Mouse (Mus musculus) stomach, embryonic 16.5 days (tissue): ENCODE measurements at regions not wholly inside any gene's neighbourhood (a gene's known extent, or its start where the extent isn't known, plus 50 kb on each side); places are given as distances from the start of the nearest gene placed in this dataset.
A peak's percentile ranks its signal among the peaks of the same experiment; 100 is the strongest.

ENCODE experiments used
- ATAC-seq: fragments of 200-750 bp; cut with Nextera tagmentation; 2 replicates; pipeline ENCODE4 v1.8.0; 2017; ENCODE audit warnings: moderate number of reproducible peaks, moderate TSS enrichment; ENCODE audit not compliant: insufficient read depth, low FRiP score
- H3K27ac ChIP-seq: fragments of 300-500 bp; sonication (generic); 2 replicates; pipeline ENCODE4 v1.5.1; 2014; ENCODE audit warnings: low read length
- H3K27me3 ChIP-seq: fragments of 300-500 bp; sonication (generic); 2 replicates; pipeline ENCODE4 v1.6.1; 2014; ENCODE audit warnings: low read length, control low read depth, mixed read lengths; ENCODE audit not compliant: control insufficient read depth, insufficient read depth
- H3K36me3 ChIP-seq: fragments of 300-500 bp; sonication (generic); 2 replicates; pipeline ENCODE4 v1.6.1; 2014; ENCODE audit warnings: low read length; ENCODE audit not compliant: control insufficient read depth, insufficient read depth
- H3K4me1 ChIP-seq: fragments of 300-500 bp; sonication (generic); 2 replicates; pipeline ENCODE4 v1.6.1; 2014; ENCODE audit warnings: low read length, control low read depth, mixed read lengths; ENCODE audit not compliant: control insufficient read depth, insufficient read depth
- H3K4me2 ChIP-seq: fragments of 300-500 bp; sonication (generic); 2 replicates; pipeline ENCODE4 v1.6.1; 2014; ENCODE audit warnings: low read depth, low read length, mixed read lengths
- H3K4me3 ChIP-seq: fragments of 300-500 bp; sonication (generic); replicated peaks from 2 replicates; pipeline ENCODE4 v1.5.1; 2014; ENCODE audit warnings: mild to moderate bottlenecking, low read length
- H3K9ac ChIP-seq: fragments of 300-500 bp; sonication (generic); 2 replicates; pipeline ENCODE4 v1.6.1; 2014; ENCODE audit warnings: low read length
- H3K9me3 ChIP-seq: fragments of 300-500 bp; sonication (generic); replicated peaks from 2 replicates; pipeline ENCODE4 v1.6.1; 2016; ENCODE audit warnings: low read length, control low read depth; ENCODE audit not compliant: control insufficient read depth
- WGBS: fragments of 180-500 bp; shearing (Covaris S2); extraction: QIAGEN DNeasy Blood & Tissue Kit; methylation state at CpG from one replicate; pipeline ENCODE4 v1.1.7; 2014; 5-methylcytosine and 5-hydroxymethylcytosine counted together

DNA sequence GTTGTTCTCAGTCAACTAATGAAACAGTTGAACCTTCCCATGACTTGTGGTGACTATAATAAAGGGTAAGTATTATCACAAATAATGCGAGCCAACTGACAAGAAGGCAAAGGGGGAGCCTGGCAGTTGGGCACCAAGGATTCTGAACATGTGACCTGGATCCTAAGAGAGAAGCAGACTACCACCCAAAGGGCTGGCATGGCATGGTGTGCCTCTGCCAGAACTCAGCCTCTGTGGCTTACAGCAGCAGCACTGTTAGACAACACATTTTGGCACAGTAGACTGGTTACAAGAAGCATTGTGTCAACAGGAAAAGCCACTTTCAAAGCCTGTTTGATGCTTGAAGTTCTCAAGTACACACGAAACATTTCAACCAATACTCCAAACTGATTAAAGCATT is 142.2 kb upstream of the Satb2 start:
- WGBS, result 78% methylated on average over 2 of the region's 2 CpGs
- ATAC-seq, result no peak
- no peaks in the 10 kb centered on the region for H3K36me3 ChIP-seq
- H3K9ac ChIP-seq, result no peak overlapping the region
- H3K27ac ChIP-seq, result no peak overlapping the region
- H3K27me3 ChIP-seq, result no peaks in the 10 kb centered on the region
- no peak overlapping the region for H3K4me2 ChIP-seq
- no peak overlapping the region for H3K4me3 ChIP-seq
- no peaks in the 10 kb centered on the region for H3K4me1 ChIP-seq
- H3K9me3 ChIP-seq, result no peaks in the 10 kb centered on the region

DNA sequence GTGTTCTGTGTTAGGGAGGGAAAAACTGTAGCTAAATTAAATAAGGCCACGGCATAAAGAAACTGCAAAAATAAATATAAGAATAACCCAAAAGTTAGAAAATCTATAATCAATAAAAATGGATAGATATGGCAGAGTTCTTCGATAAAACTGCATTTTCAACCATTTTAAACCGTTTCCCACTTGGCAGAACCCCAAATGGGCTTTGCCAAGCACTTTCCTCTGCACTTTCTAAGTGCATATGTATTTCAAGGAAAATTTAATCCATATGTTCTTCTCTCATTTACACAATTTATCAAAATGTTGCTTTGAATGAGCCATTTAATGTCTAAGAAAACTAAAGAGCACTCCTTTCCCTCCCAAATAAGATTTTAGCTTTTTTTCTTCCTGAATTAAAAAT is 165.7 kb upstream of the Satb2 start:
- Histone ChIP-seq H3K9ac (no peak overlapping the region), H3K4me3 (no peak overlapping the region), H3K4me1 (no peaks in the 10 kb centered on the region), H3K36me3 (no peaks in the 10 kb centered on the region), H3K27ac (no peak overlapping the region), H3K27me3 (no peaks in the 10 kb centered on the region), H3K4me2 (no peak overlapping the region), H3K9me3 (no peaks in the 10 kb centered on the region)
- no peak for ATAC-seq
- WGBS, result 72% methylated on average over 3 of the region's 3 CpGs

DNA sequence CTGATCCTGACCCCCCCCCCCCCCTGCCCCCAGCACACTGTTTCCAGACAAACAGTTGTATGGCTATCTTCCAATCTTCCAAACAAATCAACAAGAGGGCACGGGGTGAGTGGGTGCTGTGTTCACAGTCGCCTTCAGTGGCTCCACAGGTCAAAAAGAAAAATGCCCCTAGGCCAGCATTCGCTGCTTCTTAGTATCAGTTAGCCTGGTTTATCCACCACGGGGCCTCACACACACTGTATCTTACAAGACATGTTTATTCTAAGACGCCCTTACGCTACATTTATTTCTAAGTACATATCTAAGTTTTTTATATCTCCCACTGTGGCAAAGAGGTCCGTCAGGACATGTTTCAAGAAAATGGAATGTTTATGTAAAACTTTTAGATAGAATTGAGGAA is 177.4 kb upstream of the Satb2 start:
- no peak overlapping the region for H3K4me3 ChIP-seq
- H3K27ac ChIP-seq, result no peak overlapping the region
- no peak overlapping the region for H3K4me2 ChIP-seq
- no peak for ATAC-seq
- H3K36me3 ChIP-seq, result no peaks in the 10 kb centered on the region
- H3K9ac ChIP-seq, result no peak overlapping the region
- H3K27me3 ChIP-seq, result no peaks in the 10 kb centered on the region
- WGBS, result 52% methylated on average over 7 of the region's 7 CpGs
- H3K4me1 ChIP-seq, result no peaks in the 10 kb centered on the region
- no peaks in the 10 kb centered on the region for H3K9me3 ChIP-seq

DNA sequence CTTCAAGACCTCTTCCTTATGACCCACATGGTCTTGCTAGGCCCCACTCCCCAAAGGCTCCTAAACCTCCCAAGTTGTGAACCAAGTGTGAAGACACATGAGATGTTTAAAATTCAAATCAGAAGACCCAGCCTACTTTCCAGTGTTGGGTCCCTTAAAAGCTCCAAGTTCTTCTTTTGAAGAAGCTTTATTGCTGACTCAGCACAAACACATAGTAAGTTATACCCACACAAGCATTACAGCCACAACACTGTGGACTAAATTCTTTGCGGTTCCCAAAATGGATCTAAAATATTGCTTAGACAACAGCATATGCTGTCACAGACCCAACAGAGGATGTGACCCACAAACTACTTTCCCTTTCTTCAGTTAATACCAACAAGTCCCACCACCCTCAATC is 186.0 kb upstream of the Satb2 start:
- Histone ChIP-seq H3K27me3 (no peaks in the 10 kb centered on the region), H3K36me3 (no peaks in the 10 kb centered on the region), H3K27ac (no peak overlapping the region), H3K4me2 (no peak overlapping the region), H3K4me1 (no peaks in the 10 kb centered on the region), H3K4me3 (no peak overlapping the region), H3K9me3 (no peaks in the 10 kb centered on the region), H3K9ac (no peak overlapping the region)
- 95% methylated on average over 1 of the region's 1 CpGs for WGBS
- no peak for ATAC-seq

DNA sequence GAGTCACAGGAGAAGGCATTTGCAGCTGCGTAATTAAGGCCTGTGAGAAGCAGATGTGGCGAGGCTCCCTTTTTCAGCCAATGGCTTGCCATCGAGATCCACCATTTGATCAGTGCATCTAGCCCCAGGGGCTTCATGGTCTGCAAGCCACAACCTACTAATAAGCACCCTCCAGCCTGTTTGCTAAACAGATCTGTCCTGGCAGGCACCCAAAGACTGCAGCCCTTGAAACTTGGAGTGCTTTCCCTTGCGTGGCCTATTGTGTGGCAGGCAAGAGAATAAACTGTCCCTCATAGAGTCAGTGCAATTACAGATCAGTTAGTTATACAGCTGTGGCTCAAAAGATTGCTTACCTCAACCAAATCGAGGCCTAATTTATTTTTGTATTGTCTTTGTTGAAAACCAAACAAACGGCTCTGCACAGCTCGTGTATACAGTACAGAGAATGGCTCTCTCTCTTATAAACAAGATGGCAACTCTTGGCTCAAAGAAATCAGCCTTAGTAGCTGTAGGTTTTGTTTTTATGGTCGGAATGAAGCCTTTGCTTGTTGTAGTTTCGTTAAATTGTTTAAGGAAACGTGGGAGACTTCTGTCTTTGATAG is 195.9 kb upstream of the Satb2 start:
- H3K36me3 ChIP-seq, result no peaks in the 10 kb centered on the region
- 55% methylated on average over 10 of the region's 10 CpGs for WGBS
- no peaks in the 10 kb centered on the region for H3K27me3 ChIP-seq
- no peak for ATAC-seq
- no peaks in the 10 kb centered on the region for H3K4me1 ChIP-seq
- H3K4me2 ChIP-seq, result no peak overlapping the region
- H3K9me3 ChIP-seq, result no peaks in the 10 kb centered on the region
- H3K27ac ChIP-seq, result no peak overlapping the region
- no peak overlapping the region for H3K9ac ChIP-seq
- H3K4me3 ChIP-seq, result no peak overlapping the region

DNA sequence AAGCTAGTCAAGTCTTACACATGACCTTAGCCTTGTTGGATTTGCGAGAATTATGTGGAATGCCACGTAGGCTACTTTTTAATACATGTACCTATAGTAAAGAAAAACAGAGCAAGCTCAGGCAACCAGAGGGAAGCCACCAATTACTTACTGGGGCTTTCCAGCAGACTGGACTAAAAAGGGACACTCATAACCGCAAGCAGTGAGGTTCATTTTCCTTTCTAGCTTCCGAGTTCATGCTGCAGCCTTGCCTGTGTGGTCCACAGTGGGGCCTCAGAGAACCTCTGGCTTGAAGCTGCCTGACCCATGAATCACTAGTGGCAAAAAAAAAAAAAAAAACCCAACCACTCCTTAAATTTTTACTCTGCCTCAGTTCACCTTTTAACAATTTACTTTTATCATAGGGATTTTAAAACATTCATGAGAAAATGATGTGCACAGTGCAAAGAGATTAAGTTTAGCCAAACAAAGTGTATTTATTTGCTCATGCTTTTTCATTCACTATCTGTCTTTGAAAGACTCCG is 188.6 kb upstream of the 1700066M21Rik start:
- Histone ChIP-seq H3K4me2 (no peak overlapping the region), H3K27me3 (no peaks in the 10 kb centered on the region), H3K9ac (no peak overlapping the region), H3K9me3 (no peaks in the 10 kb centered on the region), H3K4me3 (no peak overlapping the region), H3K4me1 (no peaks in the 10 kb centered on the region), H3K27ac (no peak overlapping the region), H3K36me3 (no peaks in the 10 kb centered on the region)
- WGBS, result 74% methylated on average over 5 of the region's 5 CpGs
- no peak for ATAC-seq

DNA sequence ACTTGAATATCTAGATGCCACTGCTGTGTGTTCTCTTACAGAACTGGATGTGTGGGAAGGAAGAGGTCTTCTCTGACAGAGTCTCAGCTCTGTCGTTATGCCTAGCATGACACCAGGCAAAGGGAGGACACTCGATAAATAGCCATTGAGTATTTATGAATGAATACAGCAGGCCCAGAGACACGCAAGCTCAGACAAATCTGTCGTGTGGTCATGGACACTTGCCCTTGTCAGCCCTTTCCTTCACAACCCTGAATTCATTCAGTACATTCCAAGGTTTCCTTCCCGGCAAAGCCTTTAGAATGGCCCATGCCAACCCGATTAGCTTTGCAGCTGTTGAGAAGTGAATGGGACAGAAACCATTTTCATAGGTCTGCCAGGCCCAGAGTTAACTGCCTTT is 176.1 kb upstream of the 1700066M21Rik start:
- WGBS, result 71% methylated on average over 6 of the region's 6 CpGs
- Histone ChIP-seq H3K27ac (no peak overlapping the region), H3K27me3 (no peaks in the 10 kb centered on the region), H3K4me3 (no peak overlapping the region), H3K4me2 (no peak overlapping the region), H3K9me3 (no peaks in the 10 kb centered on the region), H3K4me1 (peaks cover 6% of the 10 kb centered on the region; the same call in 1 of the 2 replicates), H3K36me3 (no peaks in the 10 kb centered on the region), H3K9ac (no peak overlapping the region)
- ATAC-seq, result no peak

DNA sequence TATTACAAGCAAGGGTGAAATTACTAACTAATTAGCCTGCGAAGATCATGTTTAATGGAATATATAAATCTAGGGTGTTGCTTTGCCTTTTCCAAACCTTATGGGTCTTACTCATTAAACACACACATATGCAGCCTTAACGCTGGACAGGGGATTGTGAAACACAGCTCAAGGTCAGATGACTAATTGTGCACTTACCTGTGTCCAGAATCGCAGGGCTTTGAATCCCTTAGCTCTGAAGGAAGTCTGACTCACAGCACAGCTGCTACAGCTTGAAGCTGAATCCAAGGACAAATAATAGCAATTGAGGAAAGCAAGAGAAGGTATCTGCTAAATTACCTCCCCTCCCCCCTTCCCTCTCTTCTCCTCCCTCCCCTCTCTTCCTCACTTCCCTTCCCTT is 173.1 kb upstream of the 1700066M21Rik start:
- H3K9ac ChIP-seq, result no peak overlapping the region
- no peak overlapping the region for H3K27ac ChIP-seq
- peak; percentile 58; the same call in 1 of the 2 replicates for ATAC-seq
- no peak overlapping the region for H3K4me2 ChIP-seq
- no peak overlapping the region for H3K4me3 ChIP-seq
- peaks cover 6% of the 10 kb centered on the region; the same call in 1 of the 2 replicates for H3K4me1 ChIP-seq
- WGBS, result 33% methylated on average over 3 of the region's 3 CpGs
- no peaks in the 10 kb centered on the region for H3K9me3 ChIP-seq
- H3K36me3 ChIP-seq, result no peaks in the 10 kb centered on the region
- peaks cover 6% of the 10 kb centered on the region; the same call in 1 of the 2 replicates for H3K27me3 ChIP-seq

DNA sequence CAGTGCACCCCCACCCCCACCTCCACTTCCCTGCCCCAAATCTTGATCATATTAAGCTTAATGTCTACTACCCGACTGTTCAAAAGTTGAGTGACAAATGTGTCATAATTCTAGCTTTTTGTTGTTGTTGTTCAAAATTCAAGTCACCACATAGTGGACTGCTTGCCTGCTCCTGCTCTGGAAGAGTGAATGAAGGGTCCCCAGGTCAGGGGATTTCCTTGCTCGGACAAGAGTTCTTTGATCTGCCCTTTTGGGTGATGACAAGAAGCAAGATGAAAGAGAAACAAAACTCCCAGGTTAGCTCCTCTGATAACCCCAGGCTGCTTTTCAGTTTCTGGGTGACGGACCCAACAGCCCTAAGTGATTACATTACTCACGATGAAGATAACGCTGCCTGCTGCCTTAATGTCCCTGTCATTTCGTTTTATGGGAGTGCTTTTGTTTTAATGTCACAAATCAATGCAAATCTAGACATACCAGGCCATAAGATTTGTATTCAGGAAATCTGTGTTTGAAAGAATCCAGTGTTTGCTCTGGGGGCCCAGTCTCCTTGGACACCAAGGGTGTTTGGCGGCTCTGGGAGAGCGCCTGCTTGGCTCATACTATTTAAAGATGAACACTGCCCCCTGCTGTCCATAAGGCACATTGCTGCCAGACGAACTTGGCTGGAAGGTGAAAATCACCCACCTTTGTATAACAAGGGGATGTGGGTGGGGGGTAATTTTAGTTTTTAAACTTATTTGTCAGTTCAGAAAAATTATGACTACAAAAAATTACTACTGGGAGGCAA is 172.0 kb upstream of the 1700066M21Rik start:
- no peaks in the 10 kb centered on the region for H3K9me3 ChIP-seq
- 7% methylated on average over 9 of the region's 9 CpGs for WGBS
- 0 out of 2 replicates have a peak overlapping the region, but pooled peaks have one; percentile 9 for H3K4me3 ChIP-seq
- no peak overlapping the region for H3K27ac ChIP-seq
- ATAC-seq, result peak; percentile 66; the same call in 1 of the 2 replicates
- peak overlapping the region; percentile 44 for H3K4me2 ChIP-seq
- peaks cover 6% of the 10 kb centered on the region; the same call in 1 of the 2 replicates for H3K4me1 ChIP-seq
- H3K27me3 ChIP-seq, result peaks cover 6% of the 10 kb centered on the region; the same call in 1 of the 2 replicates
- H3K36me3 ChIP-seq, result no peaks in the 10 kb centered on the region
- H3K9ac ChIP-seq, result no peak overlapping the region
